Comparison of ENCODE assay signal across 7 mouse cellular contexts in genomic region chr17:22225015-22225414, GRCm38 (mm10). TPM values are rescaled to one million over a fixed set of nuclear protein-coding genes. Genes with fewer than 3 reads are reported as not detected.
DNase-seq lines count a peak whose midpoint lies in the region; ATAC-seq and TF ChIP-seq lines count a peak whose summit lies in the region.
"Not testable (repeated sequence)": the region's sequence is repeated elsewhere in the genome, so short reads cannot be mapped to it uniquely, and the experiment has no call there.

No protein-coding gene starts in this region.

- H3K9ac ChIP-seq in forebrain, postnatal 0 days: peak overlapping the region; percentile 63
- peak overlapping the region; percentile 73 for H3K9ac ChIP-seq in hindbrain, embryonic 14.5 days
- peak overlapping the region; percentile 60; the same call in 1 of the 2 replicates for H3K9ac ChIP-seq in neural tube, embryonic 14.5 days (replicated peaks; ENCODE audit: low read depth, low read length)

- not testable (repeated sequence) for TF ChIP-seq CTCF in Patski (IDR thresholded peaks at IDR 0.05); forebrain, postnatal 0 days (IDR thresholded peaks at IDR 0.05; ENCODE audit: low read depth); left cerebral cortex, adult 2 months (IDR thresholded peaks at IDR 0.05)

- 0% methylated on average over 3 of the region's 3 CpGs for WGBS in forebrain, postnatal 0 days
- WGBS in hindbrain, embryonic 14.5 days: 2% methylated on average over 3 of the region's 3 CpGs
- 2% methylated on average over 3 of the region's 3 CpGs for WGBS in neural tube, embryonic 14.5 days

- not testable (repeated sequence) for H3K27ac ChIP-seq in forebrain, postnatal 0 days (ENCODE audit: low read depth, low read length); neural tube, embryonic 14.5 days (ENCODE audit: low read depth, low read length)
- 0 out of 2 replicates have a peak overlapping the region, but pooled peaks have one; percentile 77 for H3K27ac ChIP-seq in hindbrain, embryonic 14.5 days
- peak overlapping the region; percentile 84; the same call in 1 of the 2 replicates for H3K27ac ChIP-seq in left cerebral cortex, adult 2 months

- POLR2A ChIA-PET in Patski (lab: Charles Lee): not testable (repeated sequence)

- not testable (repeated sequence) for DNase-seq in Patski (ENCODE audit: low read depth, low spot score); hindbrain, embryonic 14.5 days (ENCODE audit: low spot score); left cerebral cortex, adult 2 months (ENCODE audit: extremely low spot score in 1 of 2, low spot score in 2 of 2)
- peak; percentile 0 for DNase-seq in forebrain, postnatal 0 days
- DNase-seq in lung, postnatal 25 days (ENCODE audit: low spot score): peak; percentile 7

- CTCF ChIA-PET in Patski (lab: Charles Lee): not testable (repeated sequence)

- not testable (repeated sequence) for H3K4me1 ChIP-seq in forebrain, postnatal 0 days (ENCODE audit: insufficient read depth); hindbrain, embryonic 14.5 days (replicated peaks; ENCODE audit: control insufficient read depth, insufficient read depth, low read length); neural tube, embryonic 14.5 days (ENCODE audit: control insufficient read depth, insufficient read depth, low read length)

- not testable (repeated sequence) for H3K9me3 ChIP-seq in forebrain, postnatal 0 days (ENCODE audit: low read length); hindbrain, embryonic 14.5 days (ENCODE audit: control insufficient read depth, low read length); neural tube, embryonic 14.5 days (ENCODE audit: control insufficient read depth, low read length)

- H3K4me2 ChIP-seq in forebrain, postnatal 0 days (ENCODE audit: low read depth): peak overlapping the region; percentile 59
- H3K4me2 ChIP-seq in hindbrain, embryonic 14.5 days (replicated peaks): peak overlapping the region; percentile 60
- peak overlapping the region; percentile 56; the same call in 1 of the 2 replicates for H3K4me2 ChIP-seq in neural tube, embryonic 14.5 days (ENCODE audit: low read depth, low read length)

- in situ Hi-C loops in Patski (cut with MboI; ENCODE audit: low pct_unique_long_range_greater_than_20kb): not testable (repeated sequence)

- H3K36me3 ChIP-seq in forebrain, postnatal 0 days (ENCODE audit: insufficient read depth); hindbrain, embryonic 14.5 days (replicated peaks; ENCODE audit: control insufficient read depth, insufficient read depth); neural tube, embryonic 14.5 days (ENCODE audit: control insufficient read depth, insufficient read depth, low read length): not testable (repeated sequence)

- intact Hi-C loops in left cerebral cortex, adult 2 months (cut with DNase I): loop anchor here (10.0 kb wide), 2 partner anchors 90 to 200 kb away; partner anchors contain the start of genes CT030661.1 and Zfp946

- H3K27me3 ChIP-seq in Patski; forebrain, postnatal 0 days (ENCODE audit: insufficient read depth, low read length); hindbrain, embryonic 14.5 days (ENCODE audit: control insufficient read depth, insufficient read depth, low read length); neural tube, embryonic 14.5 days (ENCODE audit: control insufficient read depth, insufficient read depth, low read length): not testable (repeated sequence)

- ATAC-seq in Patski: peak; percentile 83
- ATAC-seq in common myeloid progenitor, adult 5-6 weeks (replicated peaks; ENCODE audit: low read depth, poor library complexity, severe bottlenecking): peak; percentile 11; the same call in 1 of the 2 replicates
- ATAC-seq in forebrain, postnatal 0 days: peak; percentile 58
- peak; percentile 71 for ATAC-seq in hindbrain, embryonic 14.5 days (ENCODE audit: low FRiP score)
- ATAC-seq in neural tube, embryonic 14.5 days (ENCODE audit: low read depth): peak; percentile 83

- peak overlapping the region; percentile 49 for H3K4me3 ChIP-seq in forebrain, postnatal 0 days (ENCODE audit: low read depth, low read length)
- H3K4me3 ChIP-seq in hindbrain, embryonic 14.5 days (replicated peaks; ENCODE audit: low read length): peak overlapping the region; percentile 54
- H3K4me3 ChIP-seq in left cerebral cortex, adult 2 months: peak overlapping the region; percentile 57
- H3K4me3 ChIP-seq in neural tube, embryonic 14.5 days (ENCODE audit: low read depth, low read length): peak overlapping the region; percentile 46

RNA-seq across cellular contexts. Expression of gene Zfp994, which starts 0.4 kb away (rescaled TPM):
- 5.7 TPM for polyA plus RNA-seq in Patski (2021)
- total RNA-seq in common myeloid progenitor, adult 5-6 weeks (2017): 7.4 and 9.5 TPM in 2 replicates
- 5.1 and 5.7 TPM in 2 replicates for total RNA-seq in forebrain, postnatal 0 days (2014; rRNA removed)
- 1.8 and 2.3 TPM in 2 replicates for polyA plus RNA-seq in forebrain, postnatal 0 days (2015; fragmentation: Nextera tagmentation; extraction: Ambion mirVana)
- 4.6 and 4.9 TPM in 2 replicates for polyA plus RNA-seq in hindbrain, embryonic 14.5 days (2014; fragmentation: Nextera tagmentation; extraction: Ambion mirVana)
- 1 to 10 TPM; 4.9 to 5.0 TPM for total RNA-seq in left cerebral cortex, adult 2 months (2021)
- 3.5 and 3.9 TPM in 2 replicates for polyA plus RNA-seq in neural tube, embryonic 14.5 days (2014; fragmentation: Nextera tagmentation; extraction: Ambion mirVana)

RNA-seq across cellular contexts. Expression of gene Zfp947, which starts 59.0 kb away (rescaled TPM):
- polyA plus RNA-seq in Patski (2021): 0.55 TPM
- total RNA-seq in common myeloid progenitor, adult 5-6 weeks (2017): 4.6 and 7.2 TPM in 2 replicates
- 1.9 and 2.6 TPM in 2 replicates for total RNA-seq in forebrain, postnatal 0 days (2014; rRNA removed)
- polyA plus RNA-seq in forebrain, postnatal 0 days (2015; fragmentation: Nextera tagmentation; extraction: Ambion mirVana): 1.3 and 1.5 TPM in 2 replicates
- 1.6 and 2.1 TPM in 2 replicates for polyA plus RNA-seq in hindbrain, embryonic 14.5 days (2014; fragmentation: Nextera tagmentation; extraction: Ambion mirVana)
- under 1 TPM; 0.32 to 0.40 TPM for total RNA-seq in left cerebral cortex, adult 2 months (2021)
- polyA plus RNA-seq in neural tube, embryonic 14.5 days (2014; fragmentation: Nextera tagmentation; extraction: Ambion mirVana): 1.4 and 1.6 TPM in 2 replicates

Comparison
In these comparisons a context has a peak if more than half of its experiments do, and no peak if none do; other contexts are left out.
1. ATAC-seq: peak in every context shown above with its lines; median percentile 83 in Patski; 83 in neural tube, embryonic 14.5 days; 71 in hindbrain, embryonic 14.5 days; 58 in forebrain, postnatal 0 days; 11 in common myeloid progenitor, adult 5-6 weeks.